Mouse (Mus musculus) fibroblast of lung, adult 2 months (primary cell): Measurements from ENCODE around the gene Krtap27-1.

Experiments used
- DNase-seq: peaks from one replicate; pipeline ENCODE4 v3.0.0-alpha.2; 2011; ENCODE audit warnings: low read depth

Krtap27-1 gene

DNA sequence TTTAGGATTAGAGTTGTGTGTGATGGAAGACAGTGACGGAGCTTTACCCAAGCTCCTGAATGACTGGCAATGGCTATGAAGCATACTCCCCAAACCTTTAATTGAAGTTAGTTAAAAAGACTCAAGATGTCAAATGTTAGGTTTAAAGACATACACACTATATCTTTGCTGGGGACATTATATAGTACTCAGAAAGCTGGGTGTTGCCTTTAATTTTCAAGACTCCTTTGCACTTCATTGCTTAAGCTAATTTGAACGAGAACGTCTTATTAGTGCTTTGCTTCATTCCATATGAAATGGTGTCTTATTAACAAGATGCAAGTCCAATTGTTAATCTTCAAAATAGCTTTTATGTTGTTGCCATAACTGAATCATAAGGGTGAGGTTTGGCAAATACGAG lies at the start of gene Krtap27-1:
Krtap27-1 (minus strand) TSS at position 101 of the 400 bp plus-strand sequence.
- DNase-seq: no peak

DNA sequence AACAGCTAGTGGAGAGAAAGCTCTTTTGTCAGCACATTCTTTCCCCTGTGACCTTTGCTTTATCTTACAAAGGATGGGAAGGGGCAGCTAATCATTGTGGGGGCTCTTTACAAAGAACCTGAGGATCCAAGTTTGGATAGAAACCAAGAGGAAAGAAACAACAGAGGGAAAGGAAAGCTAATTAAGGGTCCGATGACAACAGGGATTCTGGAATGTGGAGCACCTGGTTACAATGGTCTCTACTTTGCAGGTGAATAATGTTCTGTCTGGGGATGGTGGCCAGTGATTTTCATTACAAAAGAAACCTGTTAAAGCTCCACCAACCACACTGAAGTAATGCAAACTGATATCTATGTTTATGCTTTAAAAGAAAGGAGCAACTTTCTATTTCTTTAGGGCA lies 48.6 kb upstream of the Krtap27-1 start:
- DNase-seq: no peak

DNA sequence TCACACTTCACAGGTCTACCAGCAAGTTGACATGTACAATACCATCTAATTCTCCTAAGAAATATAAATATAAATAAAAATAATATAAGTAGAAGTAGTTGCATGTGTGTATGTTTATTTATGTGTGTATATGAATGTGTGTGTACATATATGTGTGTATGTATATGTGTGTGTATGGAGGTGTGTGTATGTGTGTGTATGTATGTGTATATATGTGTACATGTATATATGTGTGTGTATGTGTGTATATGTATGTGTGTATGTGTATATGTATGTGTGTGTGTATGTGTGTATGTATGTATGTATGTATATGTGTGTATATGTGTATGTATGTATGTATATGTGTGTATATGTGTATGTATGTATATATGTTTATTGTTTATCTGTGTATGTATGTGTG lies 45.1 kb upstream of the Krtap27-1 start:
- DNase-seq: no peak

DNA sequence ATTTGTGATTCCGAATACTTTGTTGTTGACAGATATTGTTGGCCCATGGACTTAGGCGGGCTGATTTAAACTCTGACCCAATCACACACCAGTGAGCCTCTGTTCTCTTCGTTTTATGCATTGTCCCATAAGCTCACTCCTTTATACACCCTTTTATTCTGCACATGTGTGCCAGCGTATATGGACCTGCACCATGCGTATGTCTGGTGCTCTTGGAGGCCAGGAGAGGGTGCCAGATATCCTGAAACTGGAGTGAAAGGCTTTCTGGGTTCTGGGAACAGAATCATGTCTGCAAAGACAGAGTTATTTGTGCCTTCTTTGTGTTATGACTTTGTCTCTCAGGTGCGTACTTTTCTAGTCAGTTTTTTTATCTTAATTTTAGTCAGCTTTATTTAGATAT lies 39.8 kb upstream of the Krtap27-1 start:
- no peak for DNase-seq

DNA sequence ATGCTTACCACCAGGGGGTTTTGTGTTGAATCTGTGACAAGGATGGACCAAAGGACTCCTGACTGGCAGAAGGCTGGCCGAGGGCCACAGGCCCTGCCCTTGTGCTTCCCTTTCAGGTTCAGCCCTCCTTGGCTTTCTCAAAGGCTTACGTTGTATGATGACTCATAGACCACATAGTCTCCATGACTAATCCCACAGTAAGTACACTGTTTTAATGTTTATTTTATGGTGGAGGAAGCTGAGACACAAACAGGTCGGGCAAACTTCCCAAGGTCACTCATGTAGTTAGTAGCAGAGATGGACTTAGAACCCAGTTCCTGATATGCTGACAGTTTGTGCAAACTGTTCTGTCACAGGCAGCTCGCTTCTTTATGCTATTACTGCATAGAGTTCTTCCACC lies 39.3 kb upstream of the Krtap27-1 start:
- no peak for DNase-seq

DNA sequence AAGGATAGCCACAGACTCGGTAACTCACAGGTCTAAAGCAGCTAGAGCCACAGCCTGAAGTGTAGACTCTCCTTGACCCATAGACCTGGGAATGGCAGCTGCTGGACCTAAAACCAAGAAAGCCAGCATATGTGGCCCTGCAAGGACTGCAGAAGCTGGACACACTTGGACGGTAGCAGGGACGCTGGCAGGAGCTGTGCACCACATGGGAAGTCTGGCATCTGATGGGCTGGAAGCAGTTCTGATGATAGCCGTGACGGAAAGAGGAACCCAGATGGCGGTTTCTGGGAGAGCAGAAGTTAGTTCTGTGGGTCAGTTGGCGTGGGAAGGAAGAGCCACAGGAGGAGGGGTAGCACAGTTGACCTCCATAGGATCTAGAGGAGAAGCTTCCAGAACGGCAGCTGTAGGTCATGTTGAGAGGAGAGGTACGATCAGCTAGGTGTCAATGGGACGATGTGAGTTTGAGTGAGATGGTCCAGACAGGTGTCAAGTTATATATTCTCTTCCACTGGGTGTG lies 36.1 kb upstream of the Krtap27-1 start, which contains the start of gene 2310061N02Rik:
2310061N02Rik (minus strand) TSS at position 467 of the 517 bp plus-strand sequence.
- DNase-seq: no peak

DNA sequence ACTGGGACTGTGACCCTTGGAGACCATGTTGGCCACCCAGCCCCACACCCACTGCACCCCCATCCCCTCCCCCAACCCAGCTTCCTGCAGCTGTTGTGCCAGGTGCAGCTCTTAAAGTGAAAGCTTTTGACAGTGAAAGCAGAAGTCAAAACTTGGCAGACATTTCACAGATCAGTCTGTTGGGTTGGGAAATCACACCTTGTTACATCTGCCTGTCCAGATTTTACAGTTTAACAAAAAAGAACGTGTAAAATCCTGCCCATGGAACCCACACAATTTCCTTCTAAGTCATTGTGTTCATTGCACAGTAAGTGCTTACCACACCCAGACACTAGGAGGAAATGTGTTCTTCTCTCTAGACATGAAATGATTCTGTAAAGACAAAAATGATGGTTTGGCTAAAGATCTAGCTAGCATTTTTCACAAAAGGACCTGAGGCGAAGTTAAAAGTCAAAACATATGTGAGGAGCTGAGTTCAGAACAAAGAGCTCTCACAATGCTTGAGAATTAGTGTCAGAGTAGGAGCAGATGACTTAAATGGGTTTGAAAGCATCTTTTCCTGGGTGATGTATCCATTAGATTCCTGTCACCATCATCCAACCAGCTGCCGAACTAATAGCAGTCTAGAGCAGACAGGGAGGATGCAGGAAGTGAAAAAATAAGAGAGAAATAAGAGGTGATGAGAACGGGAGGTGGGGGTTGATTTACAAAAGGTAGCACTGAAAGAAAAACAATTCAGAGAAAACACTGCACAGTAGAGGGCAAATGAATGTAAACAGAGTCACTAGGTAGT lies 29.8 kb upstream of the Krtap27-1 start:
- no peak for DNase-seq

DNA sequence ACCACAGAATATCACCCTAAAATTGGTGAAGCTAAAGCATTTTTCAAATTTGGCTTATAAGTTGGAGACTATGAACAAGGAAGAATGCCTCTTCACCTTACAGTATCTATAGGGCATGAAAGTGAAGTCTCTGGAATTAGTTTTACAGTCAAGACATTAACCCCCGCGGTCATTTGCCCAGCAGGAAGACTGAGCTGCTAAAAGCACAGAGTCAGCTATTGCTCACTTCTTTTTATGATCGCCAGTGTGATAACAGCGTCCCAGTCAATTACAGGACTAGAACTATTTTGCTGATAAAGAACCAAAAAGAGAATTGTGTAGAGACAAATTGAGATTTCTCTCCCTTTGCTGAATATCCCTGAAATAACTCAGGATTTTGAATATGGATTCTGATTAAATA lies 24.8 kb upstream of the Krtap27-1 start:
- DNase-seq: no peak

DNA sequence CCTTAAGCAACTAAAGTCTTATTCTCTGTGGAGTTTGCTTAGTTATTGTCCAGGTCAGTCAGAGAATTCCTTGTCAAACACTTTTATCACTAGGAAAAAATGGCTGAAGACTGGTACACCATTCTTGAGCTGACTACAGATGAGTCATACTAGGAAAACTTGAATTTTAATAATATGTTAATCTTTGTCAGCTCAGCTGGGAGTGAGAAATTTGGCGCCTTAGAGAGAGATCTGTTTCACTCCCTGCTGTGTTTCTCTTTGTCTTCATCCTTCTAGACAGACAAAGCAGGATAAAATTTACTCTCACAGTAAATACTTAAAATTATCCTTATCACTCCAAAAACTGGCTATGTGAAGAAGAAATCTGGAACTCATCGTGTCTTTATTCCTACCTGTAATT lies 9.8 kb upstream of the Krtap27-1 start:
- DNase-seq: no peak

DNA sequence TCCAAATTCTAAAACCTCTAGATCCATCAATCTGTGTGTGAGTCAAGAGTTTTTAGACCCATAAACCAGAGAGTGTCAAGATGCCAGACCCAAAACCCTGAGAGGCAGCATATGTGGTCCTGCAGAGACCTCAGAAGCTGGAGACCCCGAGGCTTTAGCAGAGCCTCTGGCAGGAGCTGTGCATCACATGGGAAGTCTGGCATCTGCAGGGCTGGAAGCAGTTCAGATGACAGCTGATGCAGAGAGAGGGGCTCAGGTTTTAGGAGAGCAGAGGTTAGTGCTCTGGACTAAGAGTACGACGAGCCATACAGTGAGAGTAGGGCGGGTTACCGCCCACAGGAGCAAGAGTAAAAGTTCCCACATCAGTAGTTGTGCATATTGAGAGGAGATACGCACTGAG lies 7.6 kb upstream of the Krtap27-1 start:
- no peak for DNase-seq

DNA sequence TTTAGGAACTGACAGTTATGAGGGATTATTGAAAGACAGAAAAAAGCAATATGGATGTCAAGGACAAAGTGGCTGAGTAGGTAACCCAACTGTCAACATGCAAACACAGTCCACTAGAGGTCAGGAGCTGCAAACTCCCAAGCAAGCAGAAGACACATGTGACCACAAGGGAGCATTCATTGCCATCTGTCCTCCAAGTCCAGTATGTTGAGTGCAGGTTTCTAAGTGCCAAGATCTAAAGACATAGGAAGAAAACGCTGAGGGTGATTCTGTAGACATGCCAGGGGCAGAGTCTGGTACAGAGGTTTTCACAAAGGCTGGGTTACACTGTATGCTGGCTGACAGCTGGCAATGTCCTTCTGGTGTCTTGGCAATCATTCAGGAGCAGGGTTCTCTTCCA lies 14.0 kb downstream of the Krtap27-1 start:
- DNase-seq: no peak

DNA sequence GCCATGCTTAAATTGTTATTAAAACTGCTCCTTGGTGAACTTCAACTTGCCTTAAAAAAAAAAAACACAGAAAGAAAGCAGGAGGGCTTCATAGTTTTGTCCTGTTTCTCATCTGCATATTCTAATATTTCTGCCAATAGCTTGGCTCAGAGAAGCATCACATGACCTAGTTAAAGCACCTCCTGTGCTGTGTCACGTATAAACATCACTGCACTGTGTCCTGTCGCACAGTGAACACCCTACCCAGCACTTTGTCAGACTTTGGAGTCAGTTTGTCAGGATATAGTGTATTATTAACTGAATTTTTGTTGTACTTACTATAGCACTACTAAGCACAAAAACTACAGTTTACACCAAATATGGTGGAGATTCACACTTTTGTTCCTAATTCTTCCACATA lies 19.5 kb downstream of the Krtap27-1 start:
- DNase-seq: no peak

DNA sequence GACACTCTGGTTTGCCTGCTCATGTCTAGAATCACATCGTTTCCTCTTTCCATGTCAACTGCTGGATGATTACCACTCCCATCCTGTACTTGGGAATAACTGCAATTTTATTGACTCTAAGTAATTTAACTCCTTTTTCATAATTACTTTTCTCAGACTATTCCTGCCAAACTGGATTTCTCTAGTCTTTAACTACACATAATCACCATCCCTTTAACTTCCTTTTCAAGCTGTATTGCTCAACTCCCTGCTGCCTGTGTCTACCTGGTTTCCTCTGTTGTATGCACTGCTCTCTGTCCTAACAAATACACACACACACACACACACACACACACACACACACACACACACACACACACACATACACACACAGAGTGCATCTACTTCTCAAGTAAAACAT lies 20.4 kb downstream of the Krtap27-1 start:
- no peak for DNase-seq

DNA sequence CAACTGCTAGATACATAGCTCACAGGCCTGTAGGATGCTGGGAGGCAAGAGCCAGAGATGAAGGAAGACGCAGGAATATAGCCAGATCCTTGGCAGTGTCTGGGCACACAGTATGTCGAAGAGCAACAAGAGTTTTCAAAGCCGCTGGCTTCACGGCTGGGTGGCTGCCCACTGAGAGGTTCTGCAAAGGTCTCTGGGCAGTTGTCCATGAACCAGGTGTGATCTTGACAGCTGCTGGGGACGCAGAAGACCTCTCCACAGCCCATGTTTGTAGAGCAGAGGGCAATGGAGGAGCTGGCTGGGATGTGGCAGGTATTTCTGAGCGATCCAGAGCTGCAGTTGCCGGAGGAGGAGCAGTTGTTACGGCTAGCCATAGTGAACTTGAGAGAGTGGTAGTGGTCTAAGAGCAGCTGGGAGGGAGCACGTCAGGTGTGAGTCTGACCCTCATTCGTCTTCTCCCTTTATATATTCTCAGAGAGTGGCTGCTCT lies 24.1 kb downstream of the Krtap27-1 start, which contains the start of gene Krtap26-1:
Krtap26-1 (minus strand) TSS at position 439 of the 489 bp plus-strand sequence.
- no peak for DNase-seq

DNA sequence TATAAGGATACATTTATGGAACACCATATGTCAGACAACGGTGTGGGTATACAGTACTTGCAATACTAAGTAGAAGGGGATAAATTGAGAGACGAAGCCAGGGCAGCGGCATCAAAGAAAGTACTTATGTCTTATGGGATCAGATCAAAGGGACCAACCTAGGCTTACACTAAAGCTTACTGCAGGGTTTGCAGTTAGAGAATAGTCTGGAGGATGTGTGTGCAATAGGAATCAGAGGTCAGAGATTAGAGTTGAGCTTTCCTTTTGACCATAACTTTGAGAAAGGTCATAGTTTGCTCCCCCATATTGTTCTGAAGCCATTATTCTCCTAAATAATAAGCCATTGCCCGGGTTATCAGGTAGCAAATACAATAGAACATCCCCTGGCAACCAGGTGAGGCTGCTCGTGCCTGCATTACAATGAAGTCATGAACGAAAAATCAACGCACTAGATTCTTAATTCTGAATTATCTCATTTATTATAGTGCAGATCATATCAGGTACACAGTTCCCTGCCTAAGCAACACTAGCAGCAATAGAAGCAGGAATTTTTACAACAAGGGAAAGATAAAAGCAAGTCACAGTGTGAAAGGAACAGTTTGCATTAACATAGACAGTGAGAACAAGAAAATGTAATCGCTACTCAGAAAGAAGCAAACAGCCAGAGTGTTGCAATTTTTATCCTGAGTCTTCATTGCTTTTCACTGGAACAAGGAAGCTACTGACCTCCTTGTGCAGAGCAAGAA lies 24.9 kb downstream of the Krtap27-1 start:
- no peak for DNase-seq

DNA sequence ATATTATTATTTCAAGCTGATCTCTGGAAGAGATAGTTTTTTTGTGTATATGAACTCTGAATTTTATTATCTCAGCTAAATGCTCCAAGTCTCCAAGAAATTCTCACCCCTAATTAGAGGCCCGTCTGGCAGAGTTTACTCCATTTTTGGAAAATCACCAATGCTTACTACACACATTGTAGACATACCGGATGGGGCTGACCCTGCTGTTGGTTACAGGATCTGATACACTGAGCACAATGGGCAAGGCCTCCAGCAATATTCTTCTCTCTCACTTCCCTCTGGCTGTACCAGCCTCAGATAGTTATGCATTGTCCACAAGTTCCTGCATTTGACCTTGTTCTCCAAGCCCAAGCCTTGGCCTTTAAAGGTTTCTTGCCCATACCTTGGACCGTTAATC lies 31.4 kb downstream of the Krtap27-1 start:
- no peak for DNase-seq

DNA sequence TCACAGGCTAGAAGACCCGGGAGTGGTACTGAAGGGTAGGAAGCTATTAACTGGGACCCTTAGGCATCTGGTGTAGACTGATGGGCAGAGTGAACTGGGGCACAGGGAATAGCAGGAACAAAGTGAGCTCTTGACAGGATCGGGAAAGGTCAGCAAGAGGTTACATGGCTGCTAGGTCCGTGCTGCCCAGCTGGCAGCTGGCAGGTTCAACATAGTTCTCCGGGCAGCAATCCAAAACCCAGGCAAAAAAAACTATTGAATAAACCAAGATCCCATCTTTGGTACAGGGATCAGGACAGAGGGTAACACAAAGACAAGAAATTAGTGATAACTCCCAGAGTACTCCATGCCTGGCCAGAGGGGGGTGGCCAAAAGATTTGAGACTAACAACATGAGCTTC lies 36.3 kb downstream of the Krtap27-1 start:
- DNase-seq: no peak

DNA sequence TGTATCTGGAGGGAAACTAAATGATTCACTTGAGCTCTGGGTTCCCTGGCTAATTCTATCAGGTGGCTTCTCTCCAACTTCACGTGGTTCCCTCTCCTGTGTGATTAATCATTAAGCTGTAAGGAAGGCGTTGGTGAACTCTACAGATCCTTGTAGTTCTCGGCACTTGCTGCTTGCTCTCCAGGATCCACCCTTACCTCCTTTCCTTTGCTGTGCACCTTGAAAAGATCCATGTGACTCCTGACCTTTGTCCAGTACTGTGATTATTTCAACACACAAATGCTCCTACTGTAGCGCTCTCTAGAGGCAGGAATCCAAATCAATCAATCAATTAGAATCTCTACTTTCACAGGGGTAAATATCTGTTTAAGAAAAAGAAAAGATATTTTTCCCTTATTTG lies 40.0 kb downstream of the Krtap27-1 start:
- no peak for DNase-seq

DNA sequence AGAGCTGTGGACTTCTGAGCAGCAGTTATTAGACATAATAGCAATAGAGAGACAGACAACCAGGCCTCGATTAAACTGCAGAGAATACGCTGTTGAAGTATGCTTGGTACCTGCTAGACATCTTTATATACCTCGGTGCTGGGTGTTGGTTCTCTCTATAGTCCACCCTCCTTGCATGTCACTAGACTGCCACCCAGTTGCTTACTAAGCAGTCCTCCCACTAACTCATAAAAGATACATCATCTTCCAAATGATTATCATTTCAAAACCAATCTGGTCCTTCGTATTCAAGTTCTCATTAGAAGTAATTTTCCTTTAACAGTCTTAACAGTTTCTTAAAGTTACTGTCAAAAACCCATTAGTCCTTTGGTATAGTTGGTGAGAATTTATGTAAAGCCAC lies 43.9 kb downstream of the Krtap27-1 start, which contains the start of gene 2310079G19Rik:
2310079G19Rik (minus strand) TSS at position 101 of the 400 bp plus-strand sequence.
- no peak for DNase-seq
